Mouse (Mus musculus) kidney, adult 2 months (tissue): ENCODE results near the gene Adgrl4.

Source experiments
- CTCF ChIP-seq: fragments of 200-500 bp; conservative IDR thresholded peaks from 2 replicates; pipeline ENCODE4 v1.5.1; 2011; ENCODE audit warnings: low read depth, mild to moderate bottlenecking, control low read depth, low read length, moderate library complexity, mixed read lengths; ENCODE audit not compliant: insufficient read depth, insufficient read length
- POLR2A ChIP-seq: fragments of 200-500 bp; IDR thresholded peaks from one replicate; pipeline ENCODE4 v1.6.1; 2011; ENCODE audit warnings: low read depth, low read length, control low read depth

- no peak for TF ChIP-seq CTCF
- TF ChIP-seq POLR2A: no peak
These were observed 38.4 kb upstream of the Adgrl4 start for GRCm38 (mm10) chr3:151399270-151399669.
